Mouse (Mus musculus) heart, postnatal 25 days (tissue): ENCODE results near the gene Cdk14. TPM values are rescaled to one million over a fixed set of nuclear protein-coding genes. Genes with fewer than 3 reads are reported as not detected.
A peak's percentile ranks its signal among the peaks of the same experiment; 100 is the strongest.

Experiments
- DNase-seq: peaks from one replicate; pipeline ENCODE4 v3.0.0; 2022; ENCODE audit warnings: low spot score
- intact Hi-C: fragments of 180-260 bp; cut with DNase I; formaldehyde crosslinking; loops from one replicate; pipeline ENCODE4 v1.15.1; 2025
- total RNA-seq, 2 experiments: library from RNA; stranded (reverse); gene quantifications; 2 replicates each; pipeline ENCODE4 v1.2.3; 2021

Gene Cdk14
- total RNA-seq, 2 experiments from 2014 or later: 9.8 to 10.2 TPM

DNA sequence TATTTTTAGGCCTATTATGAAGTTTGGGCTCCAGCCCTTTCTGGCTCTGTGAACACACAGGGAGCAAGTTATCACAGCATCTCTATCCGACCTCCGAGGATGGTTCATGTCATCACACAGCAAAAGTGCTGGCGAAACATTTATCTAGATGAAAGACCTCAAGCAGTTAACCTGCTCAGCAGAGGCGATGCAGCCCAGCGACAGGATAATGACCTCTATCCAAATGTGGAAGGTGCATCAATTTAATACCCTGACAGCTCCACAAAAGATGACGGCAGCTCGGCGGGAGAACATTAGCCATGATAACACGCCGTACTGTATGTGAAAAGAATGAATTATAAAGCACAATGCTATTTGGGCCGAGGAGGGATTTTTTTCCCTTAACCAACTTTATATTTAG, 586.2 kb downstream of the Cdk14 start:
- DNase-seq: no peak
- intact Hi-C loops: no loop called here

DNA sequence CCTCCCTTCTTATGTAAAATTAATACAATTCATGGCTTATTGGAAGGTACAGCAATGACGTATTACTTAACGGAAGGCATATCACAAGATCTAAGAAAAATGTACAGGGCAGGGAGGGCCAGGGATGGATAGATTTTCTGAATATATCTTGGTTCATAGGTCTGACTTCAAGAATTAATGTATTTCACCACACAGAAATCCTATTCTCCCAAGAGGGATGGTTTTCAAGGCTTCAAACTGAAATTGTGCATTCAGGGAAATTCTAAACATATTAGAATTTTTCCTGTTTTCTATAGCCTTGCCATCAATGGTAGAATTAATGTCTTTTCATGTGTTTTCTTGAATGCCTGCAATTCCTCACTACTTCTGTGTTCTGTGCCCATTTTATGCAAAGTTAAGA, 593.2 kb downstream of the Cdk14 start:
- no peak for DNase-seq
- intact Hi-C loops: no loop called here

DNA sequence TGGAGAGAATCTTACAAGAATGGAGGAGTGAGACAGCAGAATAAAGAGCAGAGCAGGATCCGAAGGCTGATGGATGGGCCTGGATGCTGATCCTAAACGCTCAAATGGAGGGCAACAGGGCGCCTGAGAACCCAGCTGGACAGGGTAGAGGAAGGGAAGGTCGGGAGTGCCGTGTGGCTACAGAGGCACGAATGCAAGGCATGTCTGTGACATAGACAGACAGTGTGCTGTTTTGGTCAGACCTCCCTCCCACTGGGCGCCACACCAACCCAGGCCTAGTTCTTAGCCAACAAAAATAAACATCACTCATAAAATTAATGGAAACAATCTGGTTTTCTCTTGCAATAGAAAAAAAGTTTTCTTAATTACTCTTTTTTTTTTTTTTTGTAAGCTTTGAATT, 594.2 kb downstream of the Cdk14 start:
- intact Hi-C loops: no loop called here
- DNase-seq: peak; percentile 35

DNA sequence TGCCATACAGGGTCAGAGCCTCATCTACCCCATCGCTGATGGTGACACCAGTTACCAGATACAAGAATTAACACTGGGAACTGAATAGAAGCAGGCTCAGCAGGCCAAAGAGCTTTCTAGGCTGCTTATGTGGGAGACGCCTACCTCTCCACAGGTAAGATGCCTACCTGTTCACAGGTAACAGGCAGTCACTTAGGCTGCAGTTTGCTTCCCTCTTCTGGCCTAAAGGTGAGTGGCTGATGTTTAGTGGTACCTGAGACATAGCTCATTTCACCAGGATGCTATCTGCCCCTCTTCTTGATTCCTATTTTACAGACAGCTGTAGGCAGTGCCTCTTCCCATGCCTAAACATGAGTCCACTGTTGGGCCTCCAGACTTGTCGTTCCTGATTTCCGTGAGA, 595.0 kb downstream of the Cdk14 start:
- intact Hi-C loops: no loop called here
- no peak for DNase-seq

DNA sequence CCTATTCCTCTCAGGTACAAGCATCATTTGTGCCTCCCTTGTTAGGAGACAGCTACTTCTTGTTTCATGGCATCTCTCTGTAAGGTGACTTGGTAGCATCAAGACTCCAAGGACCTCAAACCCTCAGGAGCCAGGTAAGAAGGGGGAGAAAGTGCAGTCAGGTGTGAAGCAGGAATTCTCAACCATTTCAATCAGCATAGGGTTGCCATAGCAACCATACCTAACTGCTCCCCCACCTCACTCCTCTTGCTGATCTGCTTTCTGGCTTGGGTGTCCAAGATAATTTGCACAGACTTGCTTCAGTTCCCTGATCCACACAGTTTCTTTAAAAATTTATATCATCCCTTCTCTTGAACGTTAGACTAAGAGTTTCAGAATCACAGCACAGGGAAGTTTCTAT, 595.9 kb downstream of the Cdk14 start:
- no peak for DNase-seq
- intact Hi-C loops: no loop called here

DNA sequence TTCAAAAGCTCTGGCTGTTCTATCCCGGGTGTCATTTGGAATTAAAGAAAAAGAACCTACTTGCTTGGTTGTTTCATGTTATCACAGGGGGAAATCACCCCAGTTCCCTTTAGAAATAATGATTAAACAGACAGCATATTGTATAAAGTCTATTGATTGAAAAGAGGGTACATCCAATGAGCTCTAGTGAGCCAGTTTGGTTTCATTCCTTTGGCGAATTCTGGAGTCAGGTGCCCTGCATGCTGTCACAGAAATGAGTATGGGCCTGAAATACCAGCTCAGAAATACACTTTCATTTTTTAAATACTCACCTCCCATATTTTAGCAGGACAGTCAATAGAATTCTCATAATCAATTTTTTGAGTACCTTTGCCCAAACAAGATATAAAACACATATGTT, 598.1 kb downstream of the Cdk14 start:
- intact Hi-C loops: no loop called here
- no peak for DNase-seq

DNA sequence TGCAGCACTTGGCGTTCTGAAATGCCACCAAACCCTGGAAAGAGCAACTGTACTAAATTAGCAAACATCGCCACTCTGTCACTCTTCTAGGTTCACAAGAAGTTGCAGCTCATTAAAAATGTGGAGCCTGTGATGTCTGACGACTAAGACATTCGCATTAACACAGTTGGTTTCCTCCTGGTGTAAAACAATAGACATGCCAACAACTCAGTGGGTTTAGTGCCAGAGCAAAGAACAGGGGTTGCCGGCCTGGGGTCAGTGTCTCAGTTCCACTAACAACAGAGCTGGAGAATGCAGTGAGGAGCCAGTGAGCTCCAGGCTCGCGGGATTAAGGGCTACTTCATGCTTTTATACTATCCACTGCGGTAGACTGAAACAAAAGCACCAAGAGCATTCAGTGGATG, 598.7 kb downstream of the Cdk14 start:
- intact Hi-C loops: no loop called here
- no peak for DNase-seq

DNA sequence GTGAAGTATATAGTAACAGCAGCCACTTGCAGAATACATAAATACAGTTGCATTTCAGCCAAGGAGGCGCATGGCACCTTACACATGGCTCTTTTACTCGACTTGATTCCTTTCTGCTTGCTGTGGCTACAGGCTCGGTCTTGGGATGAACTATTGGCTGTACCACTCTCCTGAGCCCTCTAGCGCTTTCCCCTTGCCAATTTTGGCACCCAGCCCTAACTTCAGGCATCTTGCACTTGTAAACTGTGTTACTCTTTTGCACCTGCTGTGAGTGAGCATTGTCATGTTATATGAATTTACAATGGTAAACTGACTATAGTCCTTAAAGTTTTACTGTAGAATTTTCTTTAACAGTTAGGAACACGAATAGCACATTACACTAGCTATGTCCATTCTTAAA, 603.1 kb downstream of the Cdk14 start:
- intact Hi-C loops: no loop called here
- DNase-seq: no peak

DNA sequence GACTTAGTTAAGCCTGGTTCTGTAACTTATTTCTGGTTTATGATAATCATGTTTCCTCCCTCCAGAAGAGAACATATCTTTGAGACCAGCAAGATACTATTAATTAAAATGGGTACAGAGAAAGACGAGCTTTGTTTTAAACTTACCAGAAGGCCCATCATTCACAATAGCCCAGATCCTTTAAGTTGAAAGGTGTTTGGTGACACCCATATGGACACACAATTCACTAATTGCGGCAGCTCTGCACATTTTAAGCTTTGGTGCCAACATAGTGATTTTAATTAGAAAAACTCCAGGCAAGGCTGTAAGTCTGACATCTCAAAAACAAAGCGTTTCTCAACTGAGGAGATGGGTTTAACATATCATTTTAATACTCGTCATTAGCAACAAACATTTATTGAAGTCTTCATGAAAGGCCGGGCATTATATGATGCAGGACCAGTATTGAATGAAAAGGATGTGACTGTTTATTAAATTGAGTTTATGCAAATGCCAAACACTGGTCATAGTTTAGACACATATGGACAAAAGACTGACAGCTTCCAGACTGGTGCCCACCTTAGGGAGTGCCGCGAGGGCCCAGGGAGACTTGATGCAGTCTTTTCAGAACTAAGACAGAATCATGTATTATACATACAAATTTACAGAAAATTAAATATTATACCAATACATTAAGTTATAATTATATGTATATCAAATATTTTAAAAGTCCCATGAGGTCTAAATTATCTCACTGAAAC, 605.5 kb downstream of the Cdk14 start:
- intact Hi-C loops: no loop called here

DNA sequence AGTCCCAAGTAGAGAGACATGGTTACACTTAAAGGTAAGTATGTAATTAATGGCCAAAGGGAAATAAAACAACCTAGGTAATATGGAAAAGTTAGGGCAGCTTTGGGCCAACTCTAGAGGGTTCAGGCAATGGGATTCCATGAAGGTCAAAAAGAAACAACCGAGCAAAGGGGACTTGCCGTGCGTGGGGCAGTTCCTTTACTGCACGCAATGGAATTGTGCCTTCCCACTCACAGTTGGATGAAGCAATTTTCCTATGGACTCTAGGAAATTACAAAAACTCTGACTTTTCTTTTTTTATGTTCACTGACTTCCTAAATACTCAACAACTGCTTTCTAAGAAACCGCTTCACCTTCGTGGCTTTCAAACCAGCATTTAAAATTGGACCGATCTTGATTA, 606.8 kb downstream of the Cdk14 start:
- intact Hi-C loops: no loop called here
- no peak for DNase-seq

More for the DNA sequence above, 605.5 kb downstream of the Cdk14 start:
- no peak for DNase-seq

DNA sequence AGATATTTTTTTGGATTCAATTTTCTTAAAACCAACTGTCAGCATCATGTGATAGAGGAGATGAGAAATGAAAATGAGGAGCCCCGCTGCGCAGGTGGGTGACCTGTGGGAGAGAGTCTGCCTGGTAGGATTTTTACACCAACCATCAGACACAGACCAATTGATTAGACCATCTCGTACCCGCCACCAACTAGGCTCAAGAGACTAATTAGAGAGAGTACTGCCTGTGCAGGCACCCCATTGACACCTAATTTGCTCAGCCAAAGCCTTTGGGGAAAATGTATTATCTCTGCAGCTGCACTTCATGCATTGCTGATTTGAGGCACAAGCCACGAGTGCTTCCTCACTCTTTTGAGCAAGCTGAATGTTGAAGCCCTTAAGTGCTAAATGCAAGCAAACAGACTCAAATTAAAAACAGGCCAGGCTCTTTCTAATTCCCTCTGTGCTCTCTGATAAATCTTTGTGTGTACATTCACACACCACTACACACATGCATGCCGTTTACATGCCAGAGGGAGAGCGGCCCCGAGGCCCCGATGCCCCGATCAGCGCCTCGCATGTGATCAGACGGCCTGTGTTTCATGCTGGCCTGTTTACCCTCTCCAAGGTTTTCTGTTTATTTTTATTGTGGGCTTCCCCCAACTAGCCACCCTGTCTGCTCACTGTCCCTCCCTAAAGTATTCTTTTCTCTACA, 607.9 kb downstream of the Cdk14 start:
- intact Hi-C loops: no loop called here
- DNase-seq: no peak

DNA sequence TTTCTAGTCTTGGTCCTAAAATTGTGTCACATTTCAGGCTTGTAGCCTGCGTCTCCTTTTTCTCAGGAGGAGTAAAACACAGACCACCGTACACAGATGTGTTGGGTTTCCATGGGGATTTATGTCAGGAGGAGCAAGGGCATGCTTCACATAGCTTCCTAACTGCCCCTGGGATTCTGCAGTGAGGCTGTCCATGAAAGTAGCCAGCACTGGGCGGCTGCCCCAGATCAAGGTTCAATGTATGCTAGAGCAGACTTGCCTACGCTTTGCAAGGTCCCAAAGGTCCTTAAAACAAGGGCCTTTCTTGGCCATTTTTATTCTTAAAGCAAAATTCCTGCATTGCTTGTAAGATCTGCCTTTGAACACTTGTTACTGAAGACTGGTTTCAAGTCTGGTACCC, 614.9 kb downstream of the Cdk14 start:
- intact Hi-C loops: no loop called here

DNA sequence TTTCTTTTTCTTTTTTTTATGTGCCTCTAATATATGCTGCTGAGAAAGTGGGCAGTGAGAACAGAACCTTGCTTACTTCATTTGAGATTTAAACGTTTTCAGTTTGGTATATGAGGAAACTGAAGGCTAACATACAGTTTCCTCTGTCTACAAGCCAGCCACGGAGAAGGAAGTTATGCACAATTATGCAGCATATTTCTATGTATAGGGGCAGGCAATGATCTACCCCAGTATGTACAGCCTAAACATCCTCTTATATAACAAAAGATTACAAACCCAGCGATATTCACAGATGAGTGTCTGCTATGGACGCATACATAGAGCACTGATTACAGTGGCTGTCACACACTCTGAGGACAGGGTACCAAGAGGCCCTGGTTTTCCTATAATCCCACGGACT, 616.4 kb downstream of the Cdk14 start:
- DNase-seq: no peak

More for the DNA sequence above, 614.9 kb downstream of the Cdk14 start:
- DNase-seq: no peak

DNA sequence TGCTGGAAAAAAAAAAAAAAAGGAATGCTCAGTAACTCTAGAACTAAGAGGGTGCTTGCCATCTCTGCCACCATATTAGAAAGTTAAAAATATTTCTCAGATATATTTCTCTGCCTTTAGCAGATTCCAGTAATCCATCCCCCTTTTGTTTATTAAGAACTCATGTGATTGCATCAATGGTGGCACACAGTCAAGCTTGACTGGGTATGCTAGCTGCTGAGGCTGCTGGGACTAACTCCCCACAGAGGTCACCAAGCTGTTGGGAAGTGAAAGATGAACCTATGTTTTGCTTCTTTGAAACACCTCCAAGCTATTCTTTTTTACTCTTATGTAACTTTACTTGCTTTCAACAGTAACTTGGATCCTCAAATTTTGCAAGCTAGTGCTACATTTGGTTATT, 618.1 kb downstream of the Cdk14 start:
- intact Hi-C loops: no loop called here
- no peak for DNase-seq

More for the DNA sequence above, 616.4 kb downstream of the Cdk14 start:
- intact Hi-C loops: no loop called here

DNA sequence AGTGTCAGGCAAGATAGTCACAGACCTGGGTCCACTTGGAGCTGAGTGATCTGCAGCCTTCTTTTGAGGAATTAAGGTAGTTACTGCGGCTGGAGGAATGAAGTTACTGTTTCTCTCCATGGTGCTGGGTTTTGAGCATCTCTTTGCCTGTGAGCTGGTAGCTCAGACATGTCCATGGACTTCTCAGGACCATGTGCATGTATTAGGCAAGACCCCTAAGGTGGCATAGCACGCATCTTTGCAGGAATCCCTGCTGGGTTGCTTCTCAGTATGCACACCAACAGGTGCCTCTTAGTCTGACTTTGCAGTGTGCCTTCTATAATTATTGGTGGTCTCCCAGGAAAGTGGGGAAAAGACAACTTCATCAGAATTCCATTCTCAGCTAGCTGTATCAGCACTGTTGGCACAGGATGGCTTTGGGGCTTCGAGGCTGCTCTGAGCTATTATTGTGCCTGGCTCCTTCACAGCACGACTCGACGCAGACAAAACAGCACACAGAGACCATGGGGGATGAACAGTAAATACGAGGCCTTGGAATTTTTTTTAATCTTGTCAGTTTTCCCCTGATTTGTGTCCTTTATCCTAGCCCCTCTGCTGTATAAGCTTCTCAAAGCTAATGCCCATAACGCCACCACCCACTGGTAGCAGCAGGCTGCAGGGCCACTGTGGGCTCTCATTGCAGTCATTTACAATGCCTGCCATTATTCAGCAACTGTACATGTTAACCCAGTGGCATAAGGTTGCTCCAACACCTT, 618.8 kb downstream of the Cdk14 start:
- no peak for DNase-seq
- intact Hi-C loops: no loop called here

DNA sequence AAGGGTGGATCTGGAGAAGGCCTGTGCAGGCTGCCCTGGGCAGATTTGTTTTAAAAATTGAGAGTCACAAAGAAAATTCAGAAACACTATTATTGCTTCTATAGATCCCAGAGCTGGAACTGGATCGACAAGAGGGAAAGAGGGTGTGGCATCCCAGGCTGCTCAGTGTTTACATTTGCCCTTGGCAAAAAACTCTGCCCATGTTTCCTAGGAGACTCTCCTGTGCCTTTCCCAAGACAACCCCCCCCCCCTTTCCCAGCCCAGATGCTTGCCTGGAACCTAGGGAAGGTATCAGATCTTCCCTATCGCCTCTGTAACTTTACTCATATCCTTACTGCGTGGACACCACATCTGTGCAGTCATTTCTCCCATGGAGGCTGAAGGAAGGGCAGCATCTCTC, 628.9 kb downstream of the Cdk14 start:
- no peak for DNase-seq
- intact Hi-C loops: no loop called here

DNA sequence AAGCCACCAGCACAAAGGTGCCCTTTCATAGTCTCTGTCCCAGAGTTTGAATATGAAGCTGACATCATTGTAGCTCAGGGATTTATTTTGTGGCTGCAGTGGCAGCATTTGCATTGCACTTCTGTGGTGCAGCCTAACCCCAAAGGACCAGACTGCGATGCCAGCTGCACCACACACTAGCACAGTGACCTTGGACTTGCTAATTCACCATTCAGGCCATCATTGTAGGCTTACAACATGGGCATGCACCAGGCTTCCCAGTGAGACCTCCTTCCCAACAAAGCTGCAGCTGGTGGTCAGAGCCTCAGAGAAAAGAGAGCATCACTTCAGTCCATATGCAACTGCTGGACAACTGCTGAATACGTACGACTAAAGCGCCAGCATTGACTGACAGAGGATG, 629.8 kb downstream of the Cdk14 start:
- intact Hi-C loops: no loop called here
- DNase-seq: no peak

DNA sequence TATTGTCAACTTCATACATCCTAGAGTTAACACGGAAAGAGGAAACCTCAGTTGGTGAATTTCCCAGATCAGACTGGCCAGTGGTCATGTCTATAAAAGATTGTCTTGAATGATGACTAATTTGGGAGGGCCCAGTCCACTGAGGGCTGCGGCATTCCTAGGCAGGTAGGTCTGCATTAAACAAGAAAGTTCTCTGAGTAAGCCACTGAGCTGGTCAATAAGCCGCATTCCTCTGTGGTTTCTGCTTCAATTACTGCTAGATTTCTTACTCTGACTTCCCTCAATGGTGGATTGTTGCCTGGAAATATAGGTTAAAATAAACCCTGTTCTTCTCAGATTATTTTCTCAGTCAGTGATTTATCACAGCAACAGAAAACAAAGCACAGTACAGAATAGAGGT, 631.6 kb downstream of the Cdk14 start:
- DNase-seq: no peak
- intact Hi-C loops: no loop called here

DNA sequence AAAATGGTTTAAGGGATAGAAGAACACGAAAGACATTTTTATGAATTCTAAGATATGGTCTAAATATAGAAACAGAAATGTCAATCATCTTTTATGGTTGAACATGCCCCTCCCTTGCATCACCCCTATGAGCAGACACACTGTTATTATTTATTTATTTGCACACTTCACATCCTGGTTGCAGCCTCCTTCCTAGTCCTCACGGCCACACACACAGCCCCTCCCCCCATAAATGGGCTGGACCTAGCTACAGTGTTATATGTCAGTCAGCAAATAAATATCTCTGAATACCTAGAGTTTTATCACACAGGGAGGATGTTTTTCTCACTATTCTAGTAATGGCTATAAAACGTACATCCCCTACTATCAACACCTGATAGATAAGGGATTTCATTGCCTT, 633.3 kb downstream of the Cdk14 start:
- intact Hi-C loops: no loop called here
- no peak for DNase-seq

DNA sequence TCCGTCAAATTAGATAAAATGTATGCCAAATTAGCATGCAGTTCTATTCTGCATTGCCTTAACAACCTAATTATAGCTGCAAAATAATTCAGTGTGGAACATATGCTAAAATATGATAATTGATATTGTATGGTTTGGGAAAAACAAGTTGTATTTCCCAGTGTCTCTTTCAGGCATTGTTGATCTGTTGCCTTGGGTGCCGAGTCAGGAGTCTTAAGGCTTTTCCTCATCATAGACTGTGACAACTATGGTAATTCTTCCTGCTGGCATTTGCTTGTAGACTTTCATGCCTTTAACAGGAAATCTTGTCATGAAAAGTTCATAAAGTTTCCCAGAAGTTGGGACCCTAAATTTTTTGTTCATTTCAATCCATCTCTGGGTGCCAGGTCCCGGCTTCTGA, 641.8 kb downstream of the Cdk14 start:
- DNase-seq: no peak
- intact Hi-C loops: no loop called here

DNA sequence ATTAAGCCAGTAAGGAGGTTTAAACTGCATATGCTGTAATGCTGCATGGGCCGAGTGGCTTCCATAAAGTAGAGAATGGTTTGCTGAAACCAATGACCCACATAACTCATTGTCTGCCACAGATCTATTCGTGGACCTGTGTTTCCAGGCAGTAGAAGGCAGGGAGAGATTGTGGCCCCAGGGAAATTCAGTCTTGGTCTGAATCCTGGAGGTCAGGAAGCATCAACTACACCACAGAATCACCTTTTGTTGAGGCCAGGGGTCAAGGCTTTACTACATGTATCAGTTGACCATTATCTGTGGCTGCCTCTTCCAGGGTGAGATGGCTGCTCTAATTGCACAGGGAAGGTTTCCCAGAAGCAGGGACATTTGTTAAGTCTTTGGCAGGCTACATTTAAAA, 643.6 kb downstream of the Cdk14 start:
- no peak for DNase-seq
- intact Hi-C loops: no loop called here
